Mouse (Mus musculus) MEL (cell line): ENCODE measurements around the gene Slc15a1. TPM values are rescaled to one million over a fixed set of nuclear protein-coding genes. Genes with fewer than 3 reads are reported as not detected.

Source experiments
- DNase-seq: peaks from one replicate; pipeline ENCODE4 v3.0.0; 2011; ENCODE audit warnings: low read depth, low spot score
- H3K27ac ChIP-seq: 2 replicates; pipeline ENCODE4 v1.5.1; 2012; ENCODE audit warnings: low read depth, mild to moderate bottlenecking, control low read depth, low read length, moderate library complexity; ENCODE audit not compliant: control insufficient read depth
- H3K27me3 ChIP-seq, 2 experiments: fragments of 150-350 bp in 1 of 2; sonication (generic) in 1 of 2; 2 replicates each; pipeline ENCODE4 v1.6.1; 2012; ENCODE audit warnings: low read length in 2 of 2, mild to moderate bottlenecking in 2 of 2, improper control_type of control experiment in 1 of 2, moderate library complexity in 1 of 2; ENCODE audit not compliant: insufficient read depth in 2 of 2, control insufficient read depth in 1 of 2
- H3K36me3 ChIP-seq, 2 experiments: 2 replicates each; pipeline ENCODE4 v1.6.1; 2012 to 2014; ENCODE audit warnings: low read length in 2 of 2, improper control_type of control experiment in 1 of 2, inconsistent platforms in 1 of 2, mild to moderate bottlenecking in 1 of 2; ENCODE audit not compliant: insufficient read depth in 2 of 2, control insufficient read depth in 1 of 2
- H3K4me1 ChIP-seq, 2 experiments: fragments of 150-350 bp in 1 of 2; sonication (generic) in 1 of 2; 2 replicates each; pipeline ENCODE4 v1.6.1; 2012; ENCODE audit warnings: low read length in 2 of 2, improper control_type of control experiment in 1 of 2, mild to moderate bottlenecking in 1 of 2; ENCODE audit not compliant: insufficient read depth in 2 of 2, control insufficient read depth in 1 of 2
- H3K4me3 ChIP-seq, 2 experiments: fragments of 150-350 bp in 1 of 2; sonication (generic) in 1 of 2; 2 replicates each; pipeline ENCODE4 v1.5.1; 2012; ENCODE audit warnings: low read depth in 2 of 2, low read length in 2 of 2, mild to moderate bottlenecking in 2 of 2, moderate library complexity in 2 of 2, control low read depth in 1 of 2, improper control_type of control experiment in 1 of 2; ENCODE audit not compliant: control insufficient read depth in 1 of 2, insufficient read depth in 1 of 2
- H3K79me2 ChIP-seq: 2 replicates; pipeline ENCODE4 v1.6.1; 2012; ENCODE audit warnings: mild to moderate bottlenecking, low read length, moderate library complexity; ENCODE audit not compliant: control insufficient read depth, poor library complexity, insufficient read depth
- H3K9ac ChIP-seq: 2 replicates; pipeline ENCODE4 v1.6.1; 2012; ENCODE audit warnings: low read depth, mild to moderate bottlenecking, control low read depth, low read length, moderate library complexity; ENCODE audit not compliant: control insufficient read depth, poor library complexity, severe bottlenecking
- H3K9me3 ChIP-seq: fragments of 150-350 bp; sonication (generic); replicated peaks from 2 replicates; pipeline ENCODE4 v1.6.1; 2012; ENCODE audit warnings: mild to moderate bottlenecking, low read length, improper control_type of control experiment, moderate library complexity; ENCODE audit not compliant: insufficient read depth
- CHD2 ChIP-seq: IDR thresholded peaks from 2 replicates; pipeline ENCODE4 v1.6.1; 2011; ENCODE audit warnings: low read length, improper control_type of control experiment
- CTCF ChIP-seq, 3 experiments: IDR thresholded peaks in 2 of 3; conservative IDR thresholded peaks in 1 of 3; 2 replicates each; pipeline ENCODE4 v1.5.1; 2011 to 2012; ENCODE audit warnings: low read length in 3 of 3, low read depth in 2 of 3, mild to moderate bottlenecking in 2 of 3, improper control_type of control experiment in 1 of 3, inconsistent platforms in 1 of 3, mixed read lengths in 1 of 3, moderate library complexity in 1 of 3; ENCODE audit not compliant: control insufficient read depth in 1 of 3, insufficient read depth in 1 of 3, poor library complexity in 1 of 3, severe bottlenecking in 1 of 3
- ETS1 ChIP-seq: IDR thresholded peaks from 2 replicates; pipeline ENCODE4 v1.6.1; 2012; ENCODE audit warnings: low read depth, mild to moderate bottlenecking, inconsistent platforms, low read length, improper control_type of control experiment, moderate library complexity
- GABPA ChIP-seq: IDR thresholded peaks from 2 replicates; pipeline ENCODE4 v1.6.1; 2012; ENCODE audit warnings: low read depth, mild to moderate bottlenecking, inconsistent platforms, low read length, improper control_type of control experiment, moderate library complexity
- JUND ChIP-seq: IDR thresholded peaks from 2 replicates; pipeline ENCODE4 v1.6.1; 2011; ENCODE audit warnings: low read depth, mild to moderate bottlenecking, improper control_type of control experiment, low read length
- KAT2A ChIP-seq: conservative IDR thresholded peaks from 2 replicates; pipeline ENCODE4 v1.6.1; 2012; ENCODE audit warnings: low read depth, low read length, improper control_type of control experiment, inconsistent platforms
- MAX ChIP-seq: IDR thresholded peaks from 2 replicates; pipeline ENCODE4 v1.6.1; 2011; ENCODE audit warnings: low read length, improper control_type of control experiment
- MAZ ChIP-seq: IDR thresholded peaks from 2 replicates; pipeline ENCODE4 v1.6.1; 2012; ENCODE audit warnings: low read depth, mild to moderate bottlenecking, inconsistent platforms, low read length, improper control_type of control experiment
- MXI1 ChIP-seq: IDR thresholded peaks from 2 replicates; pipeline ENCODE4 v1.6.1; 2011; ENCODE audit warnings: mild to moderate bottlenecking, low read depth, low read length, improper control_type of control experiment
- MYC ChIP-seq: IDR thresholded peaks from 2 replicates; pipeline ENCODE4 v1.6.1; 2011; ENCODE audit warnings: low read depth, mild to moderate bottlenecking, low read length, improper control_type of control experiment, moderate library complexity
- NELFE ChIP-seq: IDR thresholded peaks from 2 replicates; pipeline ENCODE4 v1.6.1; 2011; ENCODE audit warnings: low read depth, low read length, improper control_type of control experiment
- POLR2AphosphoS5 ChIP-seq: IDR thresholded peaks from 2 replicates; pipeline ENCODE4 v1.6.1; 2012; ENCODE audit warnings: low read depth, borderline replicate concordance, mild to moderate bottlenecking, inconsistent platforms, low read length, moderate library complexity, mixed read lengths
- RAD21 ChIP-seq: IDR thresholded peaks from 2 replicates; pipeline ENCODE4 v1.6.1; 2011; ENCODE audit warnings: mild to moderate bottlenecking, low read depth, low read length, improper control_type of control experiment
- RCOR1 ChIP-seq: IDR thresholded peaks from 2 replicates; pipeline ENCODE4 v1.6.1; 2012; ENCODE audit warnings: low read depth, mild to moderate bottlenecking, inconsistent platforms, low read length, improper control_type of control experiment
- SIN3A ChIP-seq: IDR thresholded peaks from 2 replicates; pipeline ENCODE4 v1.6.1; 2012; ENCODE audit warnings: low read length, improper control_type of control experiment, inconsistent platforms
- SMC3 ChIP-seq: IDR thresholded peaks from 2 replicates; pipeline ENCODE4 v1.6.1; 2011; ENCODE audit warnings: low read depth, low read length, improper control_type of control experiment
- TAL1 ChIP-seq: IDR thresholded peaks from 2 replicates; pipeline ENCODE4 v1.6.1; 2012; ENCODE audit warnings: mild to moderate bottlenecking, inconsistent platforms, low read length, moderate library complexity, mixed read lengths
- UBTF ChIP-seq: IDR thresholded peaks from 2 replicates; pipeline ENCODE4 v1.6.1; 2012; ENCODE audit warnings: low read depth, mild to moderate bottlenecking, inconsistent platforms, low read length, improper control_type of control experiment, moderate library complexity, borderline replicate concordance; ENCODE audit not compliant: insufficient read depth
- USF1 ChIP-seq: IDR thresholded peaks from 2 replicates; pipeline ENCODE4 v1.6.1; 2014; ENCODE audit warnings: low read depth, mild to moderate bottlenecking, inconsistent platforms, low read length, improper control_type of control experiment, moderate library complexity
- ZC3H11A ChIP-seq: IDR thresholded peaks from 2 replicates; pipeline ENCODE4 v1.6.1; 2012; ENCODE audit warnings: low read depth, mild to moderate bottlenecking, inconsistent platforms, low read length, improper control_type of control experiment
- ZMIZ1 ChIP-seq: IDR thresholded peaks from 2 replicates; pipeline ENCODE4 v1.6.1; 2012; ENCODE audit warnings: low read depth, mild to moderate bottlenecking, inconsistent platforms, low read length, improper control_type of control experiment, moderate library complexity
- polyA plus RNA-seq, 2 experiments: library from polyadenylated mRNA; stranded (reverse) in 1 of 2; unstranded in 1 of 2; fragments of >175 nt in 1 of 2; fragments of >200 nt in 1 of 2; gene quantifications; 2 replicates each; pipeline versions ENCODE4 v1.2.1 to v1.2.4; 2012; ENCODE audit warnings: low replicate concordance in 2 of 2, low read depth in 1 of 2; ENCODE audit not compliant: insufficient read length in 2 of 2, insufficient read depth in 1 of 2, missing spikeins in 1 of 2
- total RNA-seq: library from RNA; depleted of rRNA; stranded (reverse); fragments of 300-350 nt; gene quantifications from 2 replicates; pipeline ENCODE4 v1.2.3, GENCODE M21; 2012

Slc15a1 gene
- total and polyA plus RNA-seq, 3 experiments = not detected

GRCm38 (mm10) chr14:121446951-121447350, 58.1 kb downstream of the Slc15a1 start (continued):
- peak; percentile 45 for TF ChIP-seq NELFE
- TF ChIP-seq SMC3 = no peak
- no peak for TF ChIP-seq KAT2A
- no peak for TF ChIP-seq POLR2AphosphoS5
- TF ChIP-seq TAL1 = peak; percentile 84
- 0 out of 2 replicates have a peak, but pooled peaks have one; percentile 49 for TF ChIP-seq UBTF
- TF ChIP-seq RAD21 = no peak
- TF ChIP-seq USF1 = no peak
- TF ChIP-seq MYC = no peak
- TF ChIP-seq GABPA = no peak
- peak; percentile 7; the same call in 1 of the 2 replicates for TF ChIP-seq RCOR1
- TF ChIP-seq ETS1 = peak; percentile 33; the same call in 1 of the 2 replicates
- no peak for TF ChIP-seq JUND
- peak; percentile 64 for TF ChIP-seq SIN3A

- no peaks in the 10 kb centered on the region for H3K27me3 ChIP-seq
- H3K9ac ChIP-seq = no peak overlapping the region
- peak; percentile 73 for DNase-seq
- H3K36me3 ChIP-seq = peaks cover 0 to 3% of the 10 kb centered on the region in 2 experiments; a peak in 1 of 4 replicates
- H3K9me3 ChIP-seq = no peaks in the 10 kb centered on the region
- H3K79me2 ChIP-seq = no peaks in the 10 kb centered on the region
- H3K4me3 ChIP-seq = no peak overlapping the region
- TF ChIP-seq MAX = no peak
- no peak for TF ChIP-seq MAZ
- TF ChIP-seq MYC = no peak
- TF ChIP-seq CHD2 = no peak
- TF ChIP-seq MXI1 = no peak
- peak; percentile 73 for TF ChIP-seq SMC3
- TF ChIP-seq ZMIZ1 = no peak
- TF ChIP-seq CTCF (IDR thresholded peaks at IDR 0.05 in 2 of 3, conservative IDR thresholded peaks at IDR 0.05 in 1 of 3; ENCODE audit: control insufficient read depth in 1 of 3, insufficient read depth in 1 of 3, low read depth in 2 of 3, low read length in 3 of 3, poor library complexity in 1 of 3, severe bottlenecking in 1 of 3) = peak; percentile 59 to 89 (median 72)
- TF ChIP-seq ZC3H11A = peak; percentile 42
- TF ChIP-seq UBTF = no peak
- TF ChIP-seq ETS1 = no peak
- TF ChIP-seq RAD21 = peak; percentile 50
- H3K4me1 ChIP-seq = peaks cover 2 to 10% of the 10 kb centered on the region in 2 experiments; a peak in 2 of 4 replicates
- H3K27ac ChIP-seq = no peak overlapping the region
Observed at GRCm38 (mm10) chr14:121445194-121445593, 59.9 kb downstream of the Slc15a1 start.
